ENCODE assay signal across 10 mouse cellular contexts in genomic region chr10:42327576-42327975, GRCm38 (mm10). TPM values are rescaled to one million over a fixed set of nuclear protein-coding genes. Genes with fewer than 3 reads are reported as not detected.
DNase-seq lines count a peak whose midpoint lies in the region; ATAC-seq and TF ChIP-seq lines count a peak whose summit lies in the region.
"Had no signal": no experiment of that assay in that cellular context is flagged by ENCODE, and none has a peak within 500 bp of the region (broad histone marks: within the 10 kb centered on the region; RNA-seq: fewer than 3 reads in every experiment).

No protein-coding gene starts in this region.

- H3K27ac ChIP-seq in cerebellum, adult 2 months (ENCODE audit: insufficient read depth, low read length): no peak overlapping the region
- no peak overlapping the region for H3K27ac ChIP-seq in hindbrain, embryonic 14.5 days
- H3K27ac ChIP-seq: embryonic facial prominence, embryonic 15.5 days; limb, embryonic 12.5 days had no signal

- no peaks in the 10 kb centered on the region for H3K4me1 ChIP-seq in cerebellum, adult 2 months (ENCODE audit: control insufficient read depth, insufficient read depth, low read length)
- H3K4me1 ChIP-seq in hindbrain, embryonic 14.5 days (replicated peaks; ENCODE audit: control insufficient read depth, insufficient read depth, low read length): no peaks in the 10 kb centered on the region
- H3K4me1 ChIP-seq: embryonic facial prominence, embryonic 15.5 days; limb, embryonic 12.5 days had no signal

- H3K4me2 ChIP-seq in hindbrain, embryonic 14.5 days (replicated peaks): no peak overlapping the region
- H3K4me2 ChIP-seq: embryonic facial prominence, embryonic 15.5 days; limb, embryonic 12.5 days had no signal

- no peak overlapping the region for H3K4me3 ChIP-seq in cerebellum, adult 2 months (replicated peaks; ENCODE audit: insufficient read depth, low read depth, low read length)
- H3K4me3 ChIP-seq in hindbrain, embryonic 14.5 days (replicated peaks; ENCODE audit: low read length): no peak overlapping the region
- H3K4me3 ChIP-seq: embryonic facial prominence, embryonic 15.5 days; limb, embryonic 12.5 days had no signal

- H3K27me3 ChIP-seq in cerebellum, adult 2 months (ENCODE audit: control insufficient read depth, insufficient read depth, low read length): no peaks in the 10 kb centered on the region
- H3K27me3 ChIP-seq in hindbrain, embryonic 14.5 days (ENCODE audit: control insufficient read depth, insufficient read depth, low read length): no peaks in the 10 kb centered on the region
- H3K27me3 ChIP-seq in splenic B cell, adult 2 months (ENCODE audit: control insufficient read depth, insufficient read depth, low read length, poor library complexity, severe bottlenecking): no peaks in the 10 kb centered on the region
- H3K27me3 ChIP-seq: embryonic facial prominence, embryonic 15.5 days; limb, embryonic 12.5 days had no signal

- no peak for TF ChIP-seq POLR2A in cerebellum, adult 2 months (IDR thresholded peaks at IDR 0.05; ENCODE audit: borderline replicate concordance, insufficient read depth, low read length)

- no peak for DNase-seq in cerebellum, adult 2 months
- DNase-seq in cerebellum, adult 11 months: no peak
- DNase-seq in left cerebral cortex, postnatal 10 days (ENCODE audit: extremely low spot score in 1 of 2, low spot score in 2 of 2): peak; percentile 48 to 56
- DNase-seq in left cerebral cortex, adult 9 months (ENCODE audit: low spot score in 2 of 2): no peak
- DNase-seq in Muller cell, postnatal 12 days (ENCODE audit: inconsistent ontology term): peak; percentile 37
- peak; percentile 63 for DNase-seq in hindbrain, embryonic 14.5 days (ENCODE audit: low spot score)
- DNase-seq in splenic B cell, adult 2 months (ENCODE audit: low read depth, low spot score): peak; percentile 33
- no peak for DNase-seq in thymus, postnatal 10 days (ENCODE audit: low spot score in 2 of 2)

- ATAC-seq in hindbrain, embryonic 14.5 days (ENCODE audit: low FRiP score): no peak

- TF ChIP-seq CTCF in cerebellum, adult 2 months (IDR thresholded peaks at IDR 0.05; ENCODE audit: borderline replicate concordance, insufficient read depth, low read depth, low read length): peak; percentile 37; the same call in 1 of the 2 replicates

- H3K9me3 ChIP-seq in hindbrain, embryonic 14.5 days (ENCODE audit: control insufficient read depth, low read length): no peaks in the 10 kb centered on the region
- H3K9me3 ChIP-seq: embryonic facial prominence, embryonic 15.5 days; limb, embryonic 12.5 days had no signal

- intact Hi-C loops in left cerebral cortex, postnatal 10 days (cut with DNase I): no loop called here

- WGBS in cerebellum, adult 2 months: 58% methylated on average over 8 of the region's 8 CpGs
- 74% methylated on average over 8 of the region's 8 CpGs for WGBS in hindbrain, embryonic 14.5 days

- no peaks in the 10 kb centered on the region for H3K36me3 ChIP-seq in hindbrain, embryonic 14.5 days (replicated peaks; ENCODE audit: control insufficient read depth, insufficient read depth)
- H3K36me3 ChIP-seq in splenic B cell, adult 2 months (ENCODE audit: control insufficient read depth, insufficient read depth, low read length, poor library complexity, severe bottlenecking): peaks cover 1% of the 10 kb centered on the region; the same call in 1 of the 2 replicates
- H3K36me3 ChIP-seq: embryonic facial prominence, embryonic 15.5 days had no signal

- no peak overlapping the region for H3K9ac ChIP-seq in hindbrain, embryonic 14.5 days
- H3K9ac ChIP-seq: embryonic facial prominence, embryonic 15.5 days; limb, embryonic 12.5 days had no signal

RNA-seq across cellular contexts. Expression of gene Foxo3, which starts 51.0 kb away (rescaled TPM):
- 50.5 and 59.9 TPM in 2 replicates for polyA plus RNA-seq in cerebellum, adult 2 months (2012; rRNA removed)
- total RNA-seq in left cerebral cortex, postnatal 10 days (2021): 10 to 100 TPM; 40.0 to 46.8 TPM
- polyA plus RNA-seq in hindbrain, embryonic 14.5 days (2014; fragmentation: Nextera tagmentation; extraction: Ambion mirVana): 5.5 and 5.9 TPM in 2 replicates

Comparison
In these comparisons a context has a peak if more than half of its experiments do, and no peak if none do; other contexts are left out.
1. DNase-seq: peak in left cerebral cortex, postnatal 10 days (2 of 2), Muller cell, postnatal 12 days (single experiment), hindbrain, embryonic 14.5 days (single experiment) and splenic B cell, adult 2 months (single experiment); none in cerebellum, adult 2 months (0 of 2), cerebellum, adult 11 months (single experiment), left cerebral cortex, adult 9 months (0 of 2) and thymus, postnatal 10 days (0 of 2).